Mouse (Mus musculus) spleen, adult 18-20 months (tissue): ENCODE results near the gene Abtb2.

Experiments used
- DNase-seq, 2 experiments: peaks; one replicate each; pipeline ENCODE4 v3.0.0; 2022; ENCODE audit warnings: mixed read lengths in 2 of 2

Abtb2 gene

GRCm38 (mm10) chr2:103586423-103586822 is 20.3 kb downstream of the Abtb2 start:
- no peak for DNase-seq

GRCm38 (mm10) chr2:103588776-103589175 is 22.7 kb downstream of the Abtb2 start:
- DNase-seq: no peak

GRCm38 (mm10) chr2:103589400-103589799 is 23.3 kb downstream of the Abtb2 start:
- no peak for DNase-seq

GRCm38 (mm10) chr2:103590645-103591044 is 24.5 kb downstream of the Abtb2 start:
- no peak for DNase-seq

GRCm38 (mm10) chr2:103591742-103592590 is 25.9 kb downstream of the Abtb2 start:
- DNase-seq: no peak

GRCm38 (mm10) chr2:103592591-103592929 is 26.4 kb downstream of the Abtb2 start:
- no peak for DNase-seq

GRCm38 (mm10) chr2:103594592-103595011 is 28.5 kb downstream of the Abtb2 start:
- DNase-seq: no peak

- DNase-seq: no peak
Observed at GRCm38 (mm10) chr2:103595028-103595651, 29.0 kb downstream of the Abtb2 start.

GRCm38 (mm10) chr2:103599296-103599695 is 33.2 kb downstream of the Abtb2 start:
- no peak for DNase-seq

GRCm38 (mm10) chr2:103600165-103600891 is 34.2 kb downstream of the Abtb2 start:
- no peak for DNase-seq

GRCm38 (mm10) chr2:103601126-103601525 is 35.0 kb downstream of the Abtb2 start:
- DNase-seq: no peak

- no peak for DNase-seq
Observed at GRCm38 (mm10) chr2:103601531-103601930, 35.4 kb downstream of the Abtb2 start.

GRCm38 (mm10) chr2:103603209-103603608 is 37.1 kb downstream of the Abtb2 start:
- no peak for DNase-seq

- DNase-seq: no peak
Observed at GRCm38 (mm10) chr2:103603869-103604268, 37.8 kb downstream of the Abtb2 start.

- DNase-seq: no peak
Observed at GRCm38 (mm10) chr2:103605805-103606498, 39.8 kb downstream of the Abtb2 start.

- DNase-seq: no peak
Observed at GRCm38 (mm10) chr2:103607926-103608325, 41.8 kb downstream of the Abtb2 start.

GRCm38 (mm10) chr2:103608947-103609346 is 42.8 kb downstream of the Abtb2 start:
- no peak for DNase-seq

- DNase-seq: no peak
Observed at GRCm38 (mm10) chr2:103609499-103609898, 43.4 kb downstream of the Abtb2 start.

GRCm38 (mm10) chr2:103610831-103611535 is 44.9 kb downstream of the Abtb2 start:
- DNase-seq: no peak

GRCm38 (mm10) chr2:103613865-103614264 is 47.8 kb downstream of the Abtb2 start:
- no peak for DNase-seq

GRCm38 (mm10) chr2:103615028-103615427 is 48.9 kb downstream of the Abtb2 start:
- DNase-seq: no peak

- DNase-seq: no peak
Observed at GRCm38 (mm10) chr2:103618407-103618806, 52.3 kb downstream of the Abtb2 start.
